Mouse (Mus musculus) liver, embryonic 14.5 days (tissue): ENCODE results near the gene Nmt2.

Source experiments
- CTCF ChIP-seq: IDR thresholded peaks from 2 replicates; pipeline ENCODE4 v1.5.1; 2016; ENCODE audit warnings: antibody characterized with exemption, low read depth, control low read depth
- EP300 ChIP-seq: IDR thresholded peaks from 2 replicates; pipeline ENCODE4 v1.6.1; 2016; ENCODE audit warnings: antibody characterized with exemption, low read depth

DNA sequence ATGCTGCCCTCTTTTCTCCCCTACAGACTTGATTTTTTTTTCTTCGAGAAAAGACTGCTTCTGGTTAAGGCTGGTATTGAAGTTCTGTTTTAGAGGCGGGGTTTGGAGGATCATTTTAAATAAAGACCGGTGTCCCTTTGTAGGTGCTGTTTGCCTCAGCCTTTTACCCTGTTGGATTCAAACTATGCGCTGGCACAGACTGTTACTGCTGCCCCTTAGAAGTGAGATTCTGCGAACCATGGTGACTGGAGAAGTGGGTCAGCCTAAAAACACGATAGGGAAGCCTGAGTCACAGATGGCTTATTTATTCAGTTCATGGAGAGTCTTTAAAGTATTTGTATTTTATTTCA is 1.1 kb downstream of the Nmt2 start:
- TF ChIP-seq CTCF (no peak), EP300 (no peak)
